Mouse (Mus musculus) adrenal gland (tissue): ENCODE results near the gene Nr6a1.

ENCODE experiments used
- intact Hi-C: fragments of 180-260 bp; cut with DNase I; formaldehyde crosslinking; loops from one replicate; pipeline ENCODE4 v1.15.1; 2025
- long read RNA-seq, 2 experiments: library from polyadenylated mRNA; unstranded; transcript quantifications; one replicate each; pipeline ENCODE4 v2.0.0; 2020; ENCODE audit warnings: borderline replicate concordance in 1 of 2; ENCODE audit not compliant: insufficient replicate concordance in 1 of 2

Nr6a1 gene
- long read RNA-seq, experiment 1, partial matches to known transcripts: 0 of 1 reads
- long read RNA-seq, experiment 1, other reads (novel, unspliced or antisense): 1 of 1 reads
- long read RNA-seq, experiment 2, partial matches to known transcripts: 0 of 2 reads
- long read RNA-seq, experiment 2, other reads (novel, unspliced or antisense): 2 of 2 reads

DNA sequence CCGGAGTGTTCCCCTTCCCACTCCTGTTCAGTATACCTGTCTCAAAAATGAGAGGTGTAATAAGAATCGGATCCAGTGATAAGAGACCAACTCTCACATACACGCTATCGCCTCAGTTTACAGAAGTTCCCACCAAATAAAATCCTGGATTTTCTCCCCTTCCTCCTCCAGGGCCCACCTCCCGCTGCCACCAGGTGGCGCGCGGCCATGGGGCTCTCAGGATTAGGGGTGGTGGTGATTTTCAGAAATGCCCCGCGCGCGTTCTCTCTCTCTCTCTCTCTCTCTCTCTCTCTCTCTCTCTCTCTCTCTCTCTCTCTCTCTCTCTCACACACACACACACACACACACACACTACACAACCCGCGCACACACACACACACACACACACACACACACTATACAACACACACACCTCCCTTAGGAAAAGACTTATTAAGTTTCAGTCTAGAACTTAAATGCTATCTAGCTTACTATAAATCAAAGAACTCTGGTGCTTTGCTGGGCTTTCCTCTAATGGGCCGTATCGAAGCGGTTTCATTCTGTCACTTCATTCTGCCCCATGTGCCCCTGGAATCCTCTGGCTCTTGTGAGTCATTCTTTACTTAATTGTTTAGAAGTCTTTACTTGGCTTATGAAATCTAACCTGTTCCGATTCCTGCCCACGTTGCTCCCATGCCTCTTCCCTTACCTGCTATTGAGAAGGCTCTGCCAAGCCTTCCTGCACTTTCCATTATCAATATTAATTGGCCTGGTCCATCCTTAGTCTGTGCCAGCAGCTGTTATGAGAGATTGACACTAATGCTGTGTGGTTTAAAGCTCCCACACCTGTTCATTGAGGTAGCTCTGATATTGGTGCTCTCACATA is at the start of gene Nr6a1:
TSS of gene Nr6a1 (minus strand) at position 574 of the 865 bp plus-strand sequence.
- intact Hi-C loops: loop anchor here (2.0 kb wide), 1 partner anchor 71 kb away; no protein-coding TSS in a partner anchor

DNA sequence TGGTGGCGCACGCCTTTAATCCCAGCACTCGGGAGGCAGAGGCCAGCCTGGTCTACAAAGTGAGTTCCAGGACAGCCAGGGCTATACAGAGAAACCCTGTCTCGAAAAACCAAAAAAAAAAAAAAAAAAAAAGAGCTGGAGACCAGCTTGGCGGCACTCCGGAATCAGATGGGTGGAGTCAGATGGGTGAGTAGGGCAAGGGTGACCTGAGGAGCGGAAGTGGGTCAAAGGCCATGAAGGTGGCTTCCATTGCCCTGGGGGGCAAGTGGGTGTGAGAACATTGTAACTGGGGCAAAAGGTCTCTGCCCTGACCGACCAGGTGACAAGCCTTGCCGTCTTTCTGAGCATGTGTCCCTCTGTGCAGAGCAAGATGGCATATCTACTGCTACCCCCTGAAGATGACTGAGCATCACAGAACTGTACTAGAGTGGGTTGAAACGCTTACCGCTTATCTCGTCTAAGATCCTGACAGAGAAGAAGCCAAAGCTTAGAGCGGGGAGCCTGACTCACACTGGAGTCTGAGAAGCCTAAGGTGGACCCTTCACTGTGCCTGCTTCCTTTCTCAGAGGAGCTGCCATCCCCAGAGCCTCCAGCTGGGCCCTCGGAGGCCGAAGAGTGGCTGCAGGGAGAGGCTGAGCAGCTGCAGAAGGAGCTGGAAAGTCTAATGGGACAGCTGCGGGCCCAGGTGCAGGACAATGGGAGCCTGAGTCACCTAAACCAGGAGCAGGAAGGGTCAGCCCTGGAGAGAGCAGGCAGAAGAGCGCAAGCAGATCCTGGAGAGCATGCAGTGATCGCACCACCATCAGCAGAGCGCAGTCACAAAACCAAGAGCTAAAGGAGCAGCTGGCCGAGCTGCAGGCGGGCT is 48.7 kb upstream of the Nr6a1 start:
- intact Hi-C loops: no loop called here

DNA sequence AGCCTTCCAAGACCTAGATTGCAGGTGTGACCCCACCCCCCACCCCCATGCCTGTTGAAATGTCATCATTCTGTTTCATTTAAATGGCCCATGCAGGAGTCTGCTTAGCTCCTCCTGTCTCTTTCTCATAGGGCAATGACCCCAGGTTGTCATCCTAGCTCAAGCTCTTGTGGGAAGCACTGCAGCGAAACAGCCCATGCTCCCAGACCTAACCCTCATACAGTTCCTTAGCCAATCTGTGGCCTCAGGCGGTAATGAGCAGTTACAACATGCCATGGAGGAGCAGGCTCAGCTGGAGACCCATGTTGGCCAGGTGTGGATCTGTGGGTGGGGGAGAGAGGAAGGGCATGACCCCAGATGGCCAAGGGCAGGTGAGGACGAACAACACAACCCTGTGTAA is 47.7 kb upstream of the Nr6a1 start:
- intact Hi-C loops: no loop called here

DNA sequence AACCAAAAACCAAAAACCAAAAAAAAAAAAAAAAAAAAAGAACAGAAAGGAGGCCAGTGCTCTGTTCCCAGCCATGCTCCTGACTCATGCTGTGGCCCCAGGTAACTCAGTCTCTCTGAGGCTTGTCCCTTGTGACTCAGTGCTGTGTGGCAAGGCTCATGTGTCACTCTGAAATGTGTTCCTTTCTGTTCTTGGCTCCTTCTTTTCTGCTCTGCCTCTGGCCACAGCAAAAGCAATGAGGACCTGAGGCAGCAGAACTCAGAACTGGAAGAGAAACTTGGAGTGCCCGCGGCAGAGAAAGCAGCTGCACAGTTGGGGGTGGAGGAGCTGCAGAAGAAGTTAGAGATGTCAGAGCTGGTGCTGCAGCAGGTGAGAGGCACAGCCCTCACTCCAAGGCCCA is 46.7 kb upstream of the Nr6a1 start:
- intact Hi-C loops: no loop called here

DNA sequence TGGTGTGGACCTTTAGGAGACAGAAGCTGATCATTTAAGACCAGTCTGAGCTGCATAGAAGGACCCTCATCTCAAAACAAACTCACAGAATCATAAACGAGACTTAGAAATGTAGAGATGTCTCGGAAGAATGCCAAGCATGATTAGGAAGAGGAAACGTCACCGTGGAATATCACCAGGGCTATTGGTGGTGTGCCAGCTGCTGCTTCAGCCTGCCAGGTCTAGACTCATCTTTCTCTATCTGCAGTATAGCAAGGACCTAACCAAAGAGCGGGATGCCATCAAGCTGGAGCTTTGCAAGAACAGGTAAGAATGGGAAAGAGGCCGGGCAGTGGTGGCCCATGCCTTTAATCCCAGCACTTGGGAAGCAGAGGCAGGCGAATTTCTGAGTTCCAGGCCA is 46.2 kb upstream of the Nr6a1 start:
- intact Hi-C loops: no loop called here

DNA sequence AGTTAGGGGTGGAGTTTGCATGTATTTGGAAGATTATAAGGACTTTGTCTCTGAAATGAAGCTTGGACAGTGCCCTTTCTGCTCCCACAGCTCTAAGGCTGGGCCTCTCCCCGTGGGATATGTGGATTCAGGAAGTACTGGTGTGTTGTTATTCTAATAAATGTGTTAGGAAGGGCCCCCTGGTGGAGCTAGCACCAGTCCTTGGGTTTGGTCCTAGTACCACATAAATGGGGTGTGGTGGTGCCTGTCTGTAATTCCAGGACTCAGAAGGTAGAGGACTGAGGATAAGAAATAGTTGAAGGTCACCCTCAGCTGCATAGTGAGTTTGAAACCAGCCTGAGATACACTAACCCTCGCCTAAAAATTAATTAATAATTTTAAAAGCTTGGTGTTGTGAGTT is 45.7 kb upstream of the Nr6a1 start:
- intact Hi-C loops: no loop called here

DNA sequence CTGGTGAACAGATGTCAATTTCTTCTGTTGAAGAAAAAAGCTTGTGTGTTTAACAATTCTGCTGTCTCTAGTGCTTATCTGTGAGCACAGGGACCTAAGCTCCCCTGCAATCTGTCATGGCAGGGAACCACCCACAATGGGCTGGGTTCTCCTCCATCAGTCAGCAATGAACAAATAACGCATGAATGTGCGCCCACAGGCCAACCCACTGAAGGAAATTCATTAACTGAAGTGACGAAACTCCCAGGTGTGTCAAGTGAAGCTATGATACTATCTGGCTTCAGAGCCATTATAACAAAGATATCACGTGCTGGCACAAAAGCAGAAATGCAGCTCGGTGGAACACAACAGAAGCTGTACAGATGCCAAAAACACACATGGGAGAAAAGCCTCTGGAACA is 42.6 kb upstream of the Nr6a1 start:
- intact Hi-C loops: no loop called here

DNA sequence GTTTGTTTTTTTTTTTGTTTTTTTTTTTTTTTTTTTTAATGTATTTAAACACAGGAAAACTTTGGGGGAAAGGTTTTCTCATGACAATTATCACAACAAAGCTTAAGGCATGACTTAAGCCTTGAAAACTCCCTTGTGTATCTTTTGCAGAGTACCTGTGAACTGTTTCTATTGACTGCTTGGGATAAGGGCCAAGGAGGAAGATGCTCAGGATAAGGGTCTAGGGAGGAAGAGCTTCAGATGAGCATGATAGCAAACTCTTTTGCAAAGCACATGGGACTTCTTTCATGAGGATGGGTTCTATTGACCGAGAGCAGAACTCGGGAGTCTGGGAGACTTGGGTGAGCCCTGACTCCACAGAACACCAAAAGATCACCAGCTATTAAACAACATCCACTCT is 42.2 kb upstream of the Nr6a1 start:
- intact Hi-C loops: no loop called here

DNA sequence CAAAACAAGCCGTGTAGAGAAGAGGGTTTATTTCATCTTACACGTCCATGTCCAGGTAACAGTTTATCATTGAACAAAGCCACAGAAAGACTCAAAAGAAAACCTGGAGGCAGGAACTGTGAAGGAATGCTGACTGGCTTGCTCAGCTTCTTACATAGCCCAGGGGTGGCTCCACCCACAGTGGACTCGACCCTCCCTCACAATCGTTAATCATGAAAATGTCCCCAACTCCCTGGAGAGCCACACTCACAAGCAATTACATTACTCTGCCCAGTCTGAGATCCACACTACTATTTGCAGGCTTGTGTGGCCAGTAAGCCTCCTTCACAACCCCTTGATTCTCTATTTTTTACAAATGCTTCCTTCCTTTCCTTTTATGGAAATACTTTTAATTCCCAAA is 36.7 kb upstream of the Nr6a1 start:
- intact Hi-C loops: no loop called here

DNA sequence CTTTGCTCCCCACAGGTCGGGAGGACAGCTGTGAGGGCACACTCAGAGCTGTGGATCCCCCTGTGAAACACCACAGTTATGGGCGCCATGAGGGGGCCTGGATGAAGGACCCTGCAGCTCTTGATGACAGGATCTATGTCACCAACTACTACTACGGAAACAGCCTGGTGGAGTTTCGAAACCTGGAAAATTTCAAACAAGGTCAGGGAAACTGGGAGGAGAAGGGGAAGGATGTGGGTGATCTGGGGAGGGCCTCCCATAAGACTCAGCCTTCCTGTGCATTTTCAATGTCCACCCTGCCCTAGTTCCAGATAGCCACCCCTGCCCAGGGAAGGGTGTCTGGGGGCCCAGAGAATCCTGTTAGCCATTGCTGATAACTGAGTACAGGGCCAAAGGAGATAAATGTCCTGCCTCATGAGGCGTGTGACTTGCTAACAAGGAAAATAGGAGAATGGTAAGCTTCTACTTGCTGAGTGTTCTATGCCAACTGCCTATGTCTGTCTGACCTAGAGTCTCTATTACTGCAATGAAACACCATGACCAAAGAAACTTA is 30.3 kb upstream of the Nr6a1 start:
- intact Hi-C loops: no loop called here

DNA sequence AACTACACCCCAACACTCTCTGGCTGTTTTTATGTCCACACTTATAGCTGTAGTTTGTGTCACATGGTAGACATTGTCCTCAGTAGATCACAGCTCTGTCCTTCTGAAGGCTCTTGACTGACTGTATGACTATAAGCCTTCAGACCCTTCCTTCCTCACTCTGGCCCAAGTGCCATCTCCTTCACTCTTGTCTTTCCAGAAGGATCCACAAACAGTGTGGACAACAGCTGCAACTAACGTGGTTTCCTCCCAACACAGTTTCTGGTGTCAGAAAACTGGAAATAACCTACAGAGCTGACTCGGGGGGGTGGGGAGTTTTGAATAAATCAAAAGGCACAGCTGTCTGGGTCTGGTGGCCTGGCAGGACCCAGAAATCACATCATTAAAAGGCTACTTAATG is 28.6 kb upstream of the Nr6a1 start:
- intact Hi-C loops: no loop called here

DNA sequence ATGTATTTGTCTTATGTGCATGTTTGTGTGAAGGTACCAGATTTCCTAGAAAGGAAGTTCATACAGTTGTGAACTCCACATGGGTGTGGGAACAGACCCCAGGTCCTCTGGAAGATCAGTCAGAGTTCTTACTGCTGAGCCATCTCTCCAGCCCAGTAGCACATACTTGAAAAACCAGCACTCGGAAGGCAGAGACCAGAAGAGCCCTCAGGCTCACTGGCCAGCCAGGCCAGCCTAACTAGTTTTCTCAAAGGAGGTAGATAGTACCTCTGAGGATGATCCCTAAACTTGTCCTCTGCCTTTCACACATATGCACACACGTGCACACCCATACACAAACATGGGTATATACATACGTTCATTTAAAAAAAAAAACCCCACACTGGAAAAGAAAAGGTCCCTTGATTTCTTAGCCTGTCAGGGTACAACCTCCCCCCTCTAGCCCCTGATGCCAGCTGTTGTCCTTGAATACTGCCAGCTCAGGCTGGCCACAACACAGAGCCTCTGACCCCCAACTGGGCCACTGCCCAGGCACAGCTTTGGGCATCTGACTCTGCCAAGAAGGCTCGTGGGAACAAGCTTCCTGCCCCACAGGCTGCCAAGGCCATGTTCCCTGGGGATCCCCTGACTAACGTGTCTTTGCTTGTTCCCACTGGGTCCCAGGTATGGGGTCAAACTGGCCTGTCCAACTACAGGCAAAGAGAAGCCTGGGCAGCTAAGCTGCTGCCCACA is 25.8 kb upstream of the Nr6a1 start:
- intact Hi-C loops: no loop called here

DNA sequence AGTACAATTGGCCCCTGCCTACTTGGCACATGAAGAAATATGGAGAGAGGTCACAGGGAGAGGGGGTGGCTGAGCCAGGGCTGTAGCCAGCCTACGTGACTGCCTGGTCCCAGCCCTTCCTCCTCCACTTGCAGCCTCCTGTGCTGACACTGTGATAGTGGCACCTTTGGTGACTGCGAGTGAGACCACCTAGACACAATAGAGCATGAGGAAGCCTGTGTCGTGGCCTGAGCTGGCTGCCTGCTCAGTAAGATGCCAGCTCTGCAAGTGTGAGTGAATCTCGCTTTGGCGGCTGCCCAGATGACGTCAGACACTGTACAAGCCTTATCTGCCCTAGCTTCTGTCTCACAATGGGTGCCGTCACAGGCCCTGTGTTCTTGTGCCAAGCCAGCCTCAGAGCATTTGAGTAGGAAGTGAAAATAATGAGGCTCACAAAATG is 22.8 kb upstream of the Nr6a1 start:
- intact Hi-C loops: no loop called here

DNA sequence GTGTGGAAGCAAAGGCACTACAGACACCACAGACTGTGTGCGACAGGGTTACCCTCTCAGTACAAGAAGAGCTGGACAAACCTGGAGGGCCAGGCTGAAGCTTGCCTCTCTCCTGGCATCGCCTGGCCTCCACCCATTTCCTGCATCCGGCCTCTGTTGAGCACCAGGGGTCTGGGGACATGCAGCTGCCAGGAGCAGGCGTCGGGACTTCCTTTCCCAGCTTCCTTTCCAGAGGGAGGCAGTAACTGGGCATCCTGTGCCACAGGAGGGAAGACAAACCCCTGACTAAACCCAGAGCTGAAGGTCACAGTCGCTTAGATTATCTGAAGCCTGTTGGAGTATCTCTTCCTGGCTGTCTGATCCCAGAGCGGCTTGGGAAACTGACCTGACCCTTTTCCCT is 20.1 kb upstream of the Nr6a1 start:
- intact Hi-C loops: no loop called here

DNA sequence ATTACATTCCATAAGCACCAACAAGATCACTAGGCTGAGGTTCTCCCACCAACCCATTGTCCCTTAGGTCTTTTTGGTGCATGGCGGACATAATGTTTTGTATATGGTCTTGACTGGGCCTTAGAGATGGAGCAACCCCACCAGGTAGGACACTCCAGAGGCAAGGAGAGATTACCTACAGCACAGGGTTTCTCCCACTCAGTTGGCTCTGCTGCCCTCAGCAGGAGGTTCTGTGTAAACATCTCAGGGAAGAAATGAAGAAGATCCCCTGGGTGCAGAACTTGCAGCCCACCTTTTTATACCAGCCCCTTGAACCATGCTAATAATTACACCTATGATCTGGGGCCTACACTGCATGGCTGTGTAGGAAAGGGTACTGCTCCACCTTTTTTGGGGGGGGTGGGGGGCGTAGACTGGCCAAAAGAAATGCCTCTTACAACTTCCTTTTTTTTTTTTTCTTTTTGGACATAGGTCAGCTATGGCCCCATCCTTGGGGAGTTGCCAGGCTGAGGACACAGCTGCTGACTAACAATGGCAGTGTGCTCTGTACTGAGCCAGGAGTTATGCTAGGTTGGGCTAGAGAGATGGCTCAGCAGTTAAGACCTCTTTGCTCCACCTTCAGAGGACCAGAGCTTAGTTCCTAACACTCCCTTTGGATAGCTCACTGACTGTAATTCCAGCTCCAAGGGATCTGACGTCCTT is 17.1 kb upstream of the Nr6a1 start:
- intact Hi-C loops: no loop called here

DNA sequence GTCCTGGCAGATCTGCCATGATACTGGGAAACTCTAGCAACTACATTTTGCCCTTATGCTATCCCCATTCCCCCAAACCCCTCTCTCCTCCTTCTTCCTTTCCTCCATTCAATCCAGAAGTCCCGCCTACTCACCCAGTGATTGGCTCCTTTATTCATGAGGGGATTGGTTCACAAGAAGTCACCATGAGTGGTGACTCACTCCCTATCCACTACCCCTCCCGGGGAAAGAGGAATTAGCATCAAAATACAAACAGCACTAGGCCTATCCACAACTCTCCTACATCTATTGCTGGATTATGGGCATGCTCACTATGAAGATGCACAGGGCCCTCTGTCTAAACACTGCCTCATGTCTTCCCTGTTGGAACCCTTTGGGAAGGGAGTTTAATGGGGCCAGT is 16.5 kb upstream of the Nr6a1 start:
- intact Hi-C loops: no loop called here

DNA sequence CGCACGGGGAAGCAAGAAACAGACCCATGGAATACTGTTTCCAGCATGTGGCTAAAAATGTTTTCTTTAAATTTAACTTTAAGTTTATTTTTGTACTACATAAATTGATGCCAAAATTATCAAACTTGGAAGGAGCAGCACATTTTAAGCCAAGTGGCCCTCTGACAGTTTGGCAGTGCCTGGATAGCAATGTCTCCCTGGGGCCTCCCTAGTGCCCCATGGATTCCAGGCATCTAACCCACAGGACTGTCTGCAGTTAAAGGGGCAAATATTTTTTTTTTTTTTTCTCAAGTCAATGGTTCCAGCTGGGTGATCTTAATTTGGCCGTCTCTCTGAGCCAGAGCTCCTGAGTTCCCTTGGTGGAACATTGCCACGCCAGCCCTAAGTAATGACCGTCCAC is 15.7 kb upstream of the Nr6a1 start:
- intact Hi-C loops: no loop called here

DNA sequence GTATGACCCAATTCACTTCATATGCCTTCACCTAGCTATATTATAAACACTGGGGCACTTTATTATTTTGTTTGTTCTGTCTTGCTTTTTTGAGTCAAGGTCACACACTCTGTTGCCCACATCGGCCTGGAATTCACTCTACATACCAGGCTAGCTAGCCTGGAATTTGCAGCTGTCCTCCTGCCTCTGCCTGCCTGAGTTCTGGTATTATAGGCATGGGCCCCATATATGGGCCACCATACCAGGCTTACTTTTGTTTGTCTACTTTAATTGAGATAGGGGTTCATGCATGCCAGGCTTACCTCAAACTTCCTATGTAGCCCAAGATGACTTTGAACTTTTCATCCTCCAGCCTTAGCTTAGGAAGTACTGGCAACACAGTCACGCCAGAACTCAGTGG is 14.4 kb upstream of the Nr6a1 start:
- intact Hi-C loops: no loop called here

DNA sequence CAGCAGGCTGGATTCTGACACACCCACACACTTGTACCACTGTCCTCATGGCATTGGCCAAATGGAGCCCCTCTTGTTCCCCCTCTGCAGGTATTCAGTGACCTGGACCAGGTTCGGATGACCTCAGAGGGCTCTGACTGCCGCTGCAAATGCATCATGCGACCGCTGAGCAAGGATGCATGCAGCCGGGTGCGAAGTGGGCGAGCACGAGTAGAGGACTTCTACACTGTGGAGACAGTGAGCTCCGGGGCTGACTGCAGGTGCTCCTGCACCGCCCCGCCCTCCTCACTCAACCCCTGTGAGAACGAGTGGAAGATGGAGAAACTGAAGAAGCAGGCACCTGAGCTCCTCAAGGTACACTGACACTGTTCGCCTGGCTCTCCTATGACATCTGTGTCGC is 13.9 kb upstream of the Nr6a1 start:
- intact Hi-C loops: no loop called here

DNA sequence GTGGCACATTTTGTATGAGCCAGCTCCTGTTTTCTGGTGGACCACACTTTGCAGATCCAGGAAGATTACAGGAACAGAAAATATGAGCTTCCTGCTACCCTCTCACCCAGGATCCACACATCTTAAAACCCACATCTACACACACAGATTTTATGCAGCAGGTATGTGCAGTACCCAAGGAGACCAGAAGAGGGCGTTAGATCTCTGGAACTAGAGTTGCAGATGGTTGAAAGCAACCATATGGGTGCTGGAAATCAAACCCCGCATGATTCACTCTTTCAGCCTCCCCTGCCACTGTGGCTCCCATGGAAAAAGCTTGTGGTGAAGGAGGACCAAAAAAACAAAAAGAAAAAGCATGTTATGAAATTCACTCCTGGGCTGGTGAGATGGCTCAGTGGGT is 11.6 kb upstream of the Nr6a1 start:
- intact Hi-C loops: no loop called here
